Mouse (Mus musculus): ENCODE data around the gene Whamm. TPM values are rescaled to one million over a fixed set of nuclear protein-coding genes. Genes with fewer than 3 reads are reported as not detected.

The Whamm gene
- polyA plus RNA-seq, 1 experiment = 29.6 TPM

- H3K9me3 ChIP-seq = peaks cover 3% of the 10 kb centered on the region; the same call in 1 of the 2 replicates
- H3K4me1 ChIP-seq = peaks cover 7% of the 10 kb centered on the region; the same call in 1 of the 2 replicates
- peak overlapping the region; percentile 13 for H3K4me3 ChIP-seq (replicated peaks)
- peaks cover 2% of the 10 kb centered on the region for H3K36me3 ChIP-seq (replicated peaks; ENCODE audit: low read length)
- H3K27me3 ChIP-seq (replicated peaks) = peaks cover 45% of the 10 kb centered on the region
- TF ChIP-seq GATA1 (IDR thresholded peaks at IDR 0.05; ENCODE audit: borderline replicate concordance, low read length) = no peak
- no peak for TF ChIP-seq FLI1 (IDR thresholded peaks at IDR 0.05; ENCODE audit: low read length)
Measured at GRCm38 (mm10) chr7:81641101-81641500, 70.0 kb downstream of the Whamm start.

GRCm38 (mm10) chr7:81644551-81645235 lies 73.6 kb downstream of the Whamm start:
- Histone ChIP-seq H3K36me3 (replicated peaks; ENCODE audit: low read length) (no peaks in the 10 kb centered on the region), H3K9me3 (no peaks in the 10 kb centered on the region), H3K27me3 (replicated peaks) (peaks cover 51% of the 10 kb centered on the region), H3K4me1 (peaks cover 7% of the 10 kb centered on the region; the same call in 1 of the 2 replicates), H3K4me3 (replicated peaks) (no peak overlapping the region)
- no peak for TF ChIP-seq GATA1 (IDR thresholded peaks at IDR 0.05; ENCODE audit: borderline replicate concordance, low read length)

Other genes starting within 250 kb of the Whamm start
- gene Rps17, start 226.0 kb upstream of the Whamm start, polyA plus RNA-seq (2012; ENCODE audit: insufficient read depth, low replicate concordance) = 57.3 and 223 TPM in 2 replicates
- gene Cpeb1, start 115.8 kb upstream of the Whamm start, polyA plus RNA-seq (2012; ENCODE audit: insufficient read depth, low replicate concordance) = not detected in 2 replicates
- not detected in 2 replicates for gene Ap3b2, start 77.3 kb upstream of the Whamm start, polyA plus RNA-seq (2012; ENCODE audit: insufficient read depth, low replicate concordance)
- not detected in 2 replicates for gene BC048679, start 73.0 kb upstream of the Whamm start, polyA plus RNA-seq (2012; ENCODE audit: insufficient read depth, low replicate concordance)
- not detected in 2 replicates for gene Fsd2, start 4.3 kb upstream of the Whamm start, polyA plus RNA-seq (2012; ENCODE audit: insufficient read depth, low replicate concordance)
- 1.3 and 4.4 TPM in 2 replicates for gene Homer2, start 136.3 kb downstream of the Whamm start, polyA plus RNA-seq (2012; ENCODE audit: insufficient read depth, low replicate concordance)
- gene Ramac, start 191.7 kb downstream of the Whamm start, polyA plus RNA-seq (2012; ENCODE audit: insufficient read depth, low replicate concordance) = 2.4 and 17.2 TPM in 2 replicates
- gene 3110040N11Rik, start 218.2 kb downstream of the Whamm start, polyA plus RNA-seq (2012; ENCODE audit: insufficient read depth, low replicate concordance) = 33.8 TPM in 1 of 2 replicates, not detected in the other